Mouse (Mus musculus) MEL (cell line): ENCODE measurements around the gene Gm10142. TPM values are rescaled to one million over a fixed set of nuclear protein-coding genes. Genes with fewer than 3 reads are reported as not detected.

Experiments
- DNase-seq: peaks from one replicate; pipeline ENCODE4 v3.0.0; 2011; ENCODE audit warnings: low read depth, low spot score
- H3K27ac ChIP-seq: 2 replicates; pipeline ENCODE4 v1.5.1; 2012; ENCODE audit warnings: low read depth, mild to moderate bottlenecking, control low read depth, low read length, moderate library complexity; ENCODE audit not compliant: control insufficient read depth
- H3K27me3 ChIP-seq, 2 experiments: fragments of 150-350 bp in 1 of 2; sonication (generic) in 1 of 2; 2 replicates each; pipeline ENCODE4 v1.6.1; 2012; ENCODE audit warnings: low read length in 2 of 2, mild to moderate bottlenecking in 2 of 2, improper control_type of control experiment in 1 of 2, moderate library complexity in 1 of 2; ENCODE audit not compliant: insufficient read depth in 2 of 2, control insufficient read depth in 1 of 2
- H3K36me3 ChIP-seq, 2 experiments: 2 replicates each; pipeline ENCODE4 v1.6.1; 2012 to 2014; ENCODE audit warnings: low read length in 2 of 2, improper control_type of control experiment in 1 of 2, inconsistent platforms in 1 of 2, mild to moderate bottlenecking in 1 of 2; ENCODE audit not compliant: insufficient read depth in 2 of 2, control insufficient read depth in 1 of 2
- H3K4me1 ChIP-seq, 2 experiments: fragments of 150-350 bp in 1 of 2; sonication (generic) in 1 of 2; 2 replicates each; pipeline ENCODE4 v1.6.1; 2012; ENCODE audit warnings: low read length in 2 of 2, improper control_type of control experiment in 1 of 2, mild to moderate bottlenecking in 1 of 2; ENCODE audit not compliant: insufficient read depth in 2 of 2, control insufficient read depth in 1 of 2
- H3K4me3 ChIP-seq, 2 experiments: fragments of 150-350 bp in 1 of 2; sonication (generic) in 1 of 2; 2 replicates each; pipeline ENCODE4 v1.5.1; 2012; ENCODE audit warnings: low read depth in 2 of 2, low read length in 2 of 2, mild to moderate bottlenecking in 2 of 2, moderate library complexity in 2 of 2, control low read depth in 1 of 2, improper control_type of control experiment in 1 of 2; ENCODE audit not compliant: control insufficient read depth in 1 of 2, insufficient read depth in 1 of 2
- H3K79me2 ChIP-seq: 2 replicates; pipeline ENCODE4 v1.6.1; 2012; ENCODE audit warnings: mild to moderate bottlenecking, low read length, moderate library complexity; ENCODE audit not compliant: control insufficient read depth, poor library complexity, insufficient read depth
- H3K9ac ChIP-seq: 2 replicates; pipeline ENCODE4 v1.6.1; 2012; ENCODE audit warnings: low read depth, mild to moderate bottlenecking, control low read depth, low read length, moderate library complexity; ENCODE audit not compliant: control insufficient read depth, poor library complexity, severe bottlenecking
- H3K9me3 ChIP-seq: fragments of 150-350 bp; sonication (generic); replicated peaks from 2 replicates; pipeline ENCODE4 v1.6.1; 2012; ENCODE audit warnings: mild to moderate bottlenecking, low read length, improper control_type of control experiment, moderate library complexity; ENCODE audit not compliant: insufficient read depth
- CTCF ChIP-seq, 3 experiments: IDR thresholded peaks in 2 of 3; conservative IDR thresholded peaks in 1 of 3; 2 replicates each; pipeline ENCODE4 v1.5.1; 2011 to 2012; ENCODE audit warnings: low read length in 3 of 3, low read depth in 2 of 3, mild to moderate bottlenecking in 2 of 3, improper control_type of control experiment in 1 of 3, inconsistent platforms in 1 of 3, mixed read lengths in 1 of 3, moderate library complexity in 1 of 3; ENCODE audit not compliant: control insufficient read depth in 1 of 3, insufficient read depth in 1 of 3, poor library complexity in 1 of 3, severe bottlenecking in 1 of 3
- ELF1 ChIP-seq: IDR thresholded peaks from 2 replicates; pipeline ENCODE4 v1.6.1; 2014; ENCODE audit warnings: low read depth, mild to moderate bottlenecking, inconsistent platforms, low read length, improper control_type of control experiment, moderate library complexity
- EP300 ChIP-seq, 2 experiments: IDR thresholded peaks; 2 replicates each; pipeline ENCODE4 v1.6.1; 2011; ENCODE audit warnings: improper control_type of control experiment in 2 of 2, low read length in 2 of 2, low read depth in 1 of 2, mild to moderate bottlenecking in 1 of 2
- ETS1 ChIP-seq: IDR thresholded peaks from 2 replicates; pipeline ENCODE4 v1.6.1; 2012; ENCODE audit warnings: low read depth, mild to moderate bottlenecking, inconsistent platforms, low read length, improper control_type of control experiment, moderate library complexity
- GABPA ChIP-seq: IDR thresholded peaks from 2 replicates; pipeline ENCODE4 v1.6.1; 2012; ENCODE audit warnings: low read depth, mild to moderate bottlenecking, inconsistent platforms, low read length, improper control_type of control experiment, moderate library complexity
- GATA1 ChIP-seq: IDR thresholded peaks from 2 replicates; pipeline ENCODE4 v1.6.1; 2011; ENCODE audit warnings: low read depth, low read length, improper control_type of control experiment
- HCFC1 ChIP-seq: IDR thresholded peaks from 2 replicates; pipeline ENCODE4 v1.6.1; 2012; ENCODE audit warnings: low read depth, mild to moderate bottlenecking, inconsistent platforms, low read length, improper control_type of control experiment, moderate library complexity
- MAFK ChIP-seq: IDR thresholded peaks from 2 replicates; pipeline ENCODE4 v1.6.1; 2011; ENCODE audit warnings: low read depth, mild to moderate bottlenecking, low read length, improper control_type of control experiment, borderline replicate concordance
- MAX ChIP-seq: IDR thresholded peaks from 2 replicates; pipeline ENCODE4 v1.6.1; 2011; ENCODE audit warnings: low read length, improper control_type of control experiment
- MYC ChIP-seq: IDR thresholded peaks from 2 replicates; pipeline ENCODE4 v1.6.1; 2011; ENCODE audit warnings: low read depth, mild to moderate bottlenecking, low read length, improper control_type of control experiment, moderate library complexity
- POLR2AphosphoS2 ChIP-seq: IDR thresholded peaks from 2 replicates; pipeline ENCODE4 v1.6.1; 2011; ENCODE audit warnings: low read length, improper control_type of control experiment
- RAD21 ChIP-seq: IDR thresholded peaks from 2 replicates; pipeline ENCODE4 v1.6.1; 2011; ENCODE audit warnings: mild to moderate bottlenecking, low read depth, low read length, improper control_type of control experiment
- SIN3A ChIP-seq: IDR thresholded peaks from 2 replicates; pipeline ENCODE4 v1.6.1; 2012; ENCODE audit warnings: low read length, improper control_type of control experiment, inconsistent platforms
- SMC3 ChIP-seq: IDR thresholded peaks from 2 replicates; pipeline ENCODE4 v1.6.1; 2011; ENCODE audit warnings: low read depth, low read length, improper control_type of control experiment
- TAL1 ChIP-seq: IDR thresholded peaks from 2 replicates; pipeline ENCODE4 v1.6.1; 2012; ENCODE audit warnings: mild to moderate bottlenecking, inconsistent platforms, low read length, moderate library complexity, mixed read lengths
- TBP ChIP-seq: IDR thresholded peaks from 2 replicates; pipeline ENCODE4 v1.8.0; 2011; ENCODE audit warnings: low read depth, low read length, improper control_type of control experiment
- USF2 ChIP-seq, 2 experiments: IDR thresholded peaks; 2 replicates each; pipeline ENCODE4 v1.6.1; 2011 to 2012; ENCODE audit warnings: improper control_type of control experiment in 2 of 2, low read length in 2 of 2, borderline replicate concordance in 1 of 2, inconsistent platforms in 1 of 2, low read depth in 1 of 2, mild to moderate bottlenecking in 1 of 2; ENCODE audit not compliant: insufficient read depth in 1 of 2
- ZC3H11A ChIP-seq: IDR thresholded peaks from 2 replicates; pipeline ENCODE4 v1.6.1; 2012; ENCODE audit warnings: low read depth, mild to moderate bottlenecking, inconsistent platforms, low read length, improper control_type of control experiment
- ZMIZ1 ChIP-seq: IDR thresholded peaks from 2 replicates; pipeline ENCODE4 v1.6.1; 2012; ENCODE audit warnings: low read depth, mild to moderate bottlenecking, inconsistent platforms, low read length, improper control_type of control experiment, moderate library complexity
- ZNF384 ChIP-seq: IDR thresholded peaks from 2 replicates; pipeline ENCODE4 v1.6.1; 2012; ENCODE audit warnings: low read depth, mild to moderate bottlenecking, inconsistent platforms, low read length, improper control_type of control experiment
- polyA plus RNA-seq, 2 experiments: library from polyadenylated mRNA; stranded (reverse) in 1 of 2; unstranded in 1 of 2; fragments of >175 nt in 1 of 2; fragments of >200 nt in 1 of 2; gene quantifications; 2 replicates each; pipeline versions ENCODE4 v1.2.1 to v1.2.4; 2012; ENCODE audit warnings: low replicate concordance in 2 of 2, low read depth in 1 of 2; ENCODE audit not compliant: insufficient read length in 2 of 2, insufficient read depth in 1 of 2, missing spikeins in 1 of 2
- total RNA-seq: library from RNA; depleted of rRNA; stranded (reverse); fragments of 300-350 nt; gene quantifications from 2 replicates; pipeline ENCODE4 v1.2.3, GENCODE M21; 2012

Gene Gm10142
- total and polyA plus RNA-seq, 3 experiments, result not detected

GRCm38 (mm10) chr10:77724855-77725254 lies 9.2 kb downstream of the Gm10142 start:
- H3K4me1 ChIP-seq, result no peaks in the 10 kb centered on the region
- H3K36me3 ChIP-seq, result no peaks in the 10 kb centered on the region
- peak; percentile 42 to 56 (median 42) for TF ChIP-seq CTCF (IDR thresholded peaks at IDR 0.05 in 2 of 3, conservative IDR thresholded peaks at IDR 0.05 in 1 of 3; ENCODE audit: control insufficient read depth in 1 of 3, insufficient read depth in 1 of 3, low read depth in 2 of 3, low read length in 3 of 3, poor library complexity in 1 of 3, severe bottlenecking in 1 of 3)
- TF ChIP-seq MYC, result no peak
- TF ChIP-seq SMC3, result peak; percentile 34
- peak; percentile 11 for TF ChIP-seq RAD21
- H3K4me3 ChIP-seq, result no peak overlapping the region
- no peaks in the 10 kb centered on the region for H3K9me3 ChIP-seq
- H3K9ac ChIP-seq, result no peak overlapping the region
- no peaks in the 10 kb centered on the region for H3K27me3 ChIP-seq
- DNase-seq, result peak; percentile 21
- no peaks in the 10 kb centered on the region for H3K79me2 ChIP-seq
- H3K27ac ChIP-seq, result no peak overlapping the region

- no peak within 1 kb of the TSS for H3K27ac ChIP-seq
- no peaks in the 10 kb centered on the region for H3K79me2 ChIP-seq
- no peaks in the 10 kb centered on the region for H3K36me3 ChIP-seq
- H3K27me3 ChIP-seq, result peaks cover 0 to under 1% of the 10 kb centered on the region in 2 experiments; a peak in 1 of 4 replicates
- TF ChIP-seq ZC3H11A (no peak), POLR2AphosphoS2 (no peak), ZMIZ1 (no peak), TBP (no peak), GATA1 (no peak), EP300 (IDR thresholded peaks at IDR 0.05; ENCODE audit: low read depth in 1 of 2, low read length in 2 of 2) (no peak), MAFK (no peak), SMC3 (no peak), SIN3A (no peak), HCFC1 (no peak), USF2 (IDR thresholded peaks at IDR 0.05; ENCODE audit: borderline replicate concordance in 1 of 2, insufficient read depth in 1 of 2, low read depth in 1 of 2, low read length in 2 of 2) (no peak), ELF1 (no peak), GABPA (no peak), MYC (no peak), TAL1 (no peak), ETS1 (no peak), RAD21 (no peak), MAX (no peak), ZNF384 (no peak)
- no peak for DNase-seq
- no peaks in the 10 kb centered on the region for H3K9me3 ChIP-seq
- no peak within 1 kb of the TSS for H3K9ac ChIP-seq
- no peak within 1 kb of the TSS for H3K4me3 ChIP-seq
- H3K4me1 ChIP-seq, result no peaks in the 10 kb centered on the region
These were observed 10.6 kb downstream of the Gm10142 start, which contains the start of gene Gm10100 for GRCm38 (mm10) chr10:77726186-77726585. TSS of gene Gm10100 (plus strand) at chr10:77726486.
